Mouse (Mus musculus): ENCODE measurements at regions not wholly inside any gene's neighbourhood (a gene's known extent, or its start where the extent isn't known, plus 50 kb on each side); places are given as distances from the start of the nearest gene placed in this dataset.

DNA sequence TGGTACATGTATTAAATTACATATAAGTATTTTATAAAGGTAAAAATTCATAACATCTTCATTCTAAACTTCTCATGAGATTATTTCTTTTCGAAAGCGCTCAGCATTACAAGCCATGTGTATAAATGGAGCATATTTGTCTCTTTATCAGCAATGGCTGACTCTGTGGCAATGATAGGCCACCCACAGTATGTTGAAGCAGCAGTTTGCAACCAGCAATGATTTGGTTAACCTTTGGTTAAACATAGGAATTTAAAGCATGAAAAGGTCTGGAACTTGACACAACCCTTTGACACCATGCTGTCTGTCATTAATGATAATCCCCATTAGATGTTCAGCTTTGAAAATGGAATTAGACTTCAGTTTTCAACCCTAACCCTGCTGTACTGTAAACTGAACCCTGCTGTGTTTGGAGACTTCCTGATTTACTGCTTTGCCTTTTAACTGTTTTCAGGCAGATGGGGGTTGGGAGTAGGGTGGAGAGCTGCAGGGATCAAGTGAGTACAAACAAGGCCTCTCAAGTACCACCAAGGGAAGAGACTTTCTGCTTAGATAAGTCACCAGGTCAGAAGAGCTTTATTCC is 2238.6 kb downstream of the 9330182O14Rik start:
- no peak for ATAC-seq (ENCODE audit: low FRiP score)
- no peak overlapping the region for H3K27ac ChIP-seq (replicated peaks)
- no peak overlapping the region for H3K4me2 ChIP-seq
- H3K27me3 ChIP-seq (replicated peaks), result no peaks in the 10 kb centered on the region
- WGBS, result 93% methylated on average over 2 of the region's 2 CpGs
- no peaks in the 10 kb centered on the region for H3K36me3 ChIP-seq
- no peak overlapping the region for H3K4me3 ChIP-seq (replicated peaks)
- no peaks in the 10 kb centered on the region for H3K4me1 ChIP-seq
- H3K9me3 ChIP-seq (replicated peaks), result no peaks in the 10 kb centered on the region
- H3K9ac ChIP-seq (replicated peaks), result no peak overlapping the region

Data from neural tube, embryonic 15.5 days (tissue).